Mouse (Mus musculus): ENCODE results near the gene Tmem232.

DNA sequence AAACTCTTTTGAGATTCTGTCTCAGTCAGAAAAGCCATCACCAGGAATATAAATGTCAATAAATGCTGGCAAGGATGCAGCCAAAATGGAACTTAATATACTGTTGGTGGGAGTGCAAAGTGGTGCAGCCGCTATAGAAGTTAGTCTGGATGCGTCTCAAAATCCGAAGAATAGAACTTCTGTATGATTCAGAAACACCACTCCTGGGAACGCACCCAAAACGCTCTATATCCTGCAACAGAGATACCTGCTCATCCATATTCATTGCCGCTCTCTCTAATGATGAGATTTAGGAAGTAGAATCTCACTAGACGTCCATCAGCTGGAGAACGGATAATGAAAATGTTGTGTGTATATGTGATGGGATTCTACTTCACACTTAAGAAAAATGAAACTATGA is 290.3 kb downstream of the Tmem232 start:
- TF ChIP-seq CTCF (IDR thresholded peaks at IDR 0.05; ENCODE audit: borderline replicate concordance, insufficient read depth, low read depth, low read length) (no peak), POLR2A (IDR thresholded peaks at IDR 0.05; ENCODE audit: borderline replicate concordance, insufficient read depth, low read length) (no peak)
